Mouse (Mus musculus) mesoderm, embryonic 11.5 days (tissue): Measurements from ENCODE around the gene Dnal4.

Source experiments
- DNase-seq: peaks from one replicate; pipeline ENCODE4 v3.0.0-alpha.2; 2012; ENCODE audit warnings: low read depth, low spot score

Gene Dnal4

DNA sequence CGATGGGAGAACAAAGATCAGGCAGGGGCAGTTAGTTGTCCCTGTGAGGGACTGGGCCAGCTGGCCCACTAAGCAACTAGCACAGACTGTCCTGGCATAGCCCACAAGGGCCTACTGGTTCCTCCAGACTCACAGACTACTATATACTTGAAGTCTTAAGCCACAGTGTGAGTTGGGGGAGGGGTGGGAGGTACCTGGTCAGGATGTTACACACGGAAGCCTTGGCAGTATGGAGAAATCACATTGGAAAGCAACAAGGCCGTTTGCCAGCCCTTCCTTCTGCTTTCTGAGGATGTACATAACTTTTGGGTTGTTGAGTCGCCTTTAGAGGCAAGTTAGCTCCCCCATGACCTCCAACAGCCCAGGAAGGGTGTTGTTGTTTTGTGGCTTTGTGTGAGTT is 44.0 kb downstream of the Dnal4 start:
- no peak for DNase-seq

DNA sequence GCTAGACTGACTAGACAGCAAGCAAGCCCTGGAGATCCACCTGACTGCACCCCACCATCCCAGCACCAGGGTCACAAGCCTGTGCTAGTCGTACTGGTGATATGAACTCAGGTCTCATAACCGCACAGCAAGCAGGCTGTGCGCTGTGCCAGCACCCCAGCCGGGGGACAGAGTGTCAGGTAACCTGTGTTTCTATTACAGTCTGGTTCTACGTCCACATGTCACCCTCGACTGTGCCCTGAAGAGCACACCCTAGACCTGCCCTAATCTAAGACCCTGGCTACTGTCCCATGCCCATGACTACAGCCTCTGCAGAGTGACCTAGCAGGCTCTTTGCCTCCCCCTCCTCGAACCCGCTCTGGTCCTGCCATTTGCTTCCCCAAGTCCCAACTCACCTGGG is 44.5 kb downstream of the Dnal4 start:
- DNase-seq = no peak

DNA sequence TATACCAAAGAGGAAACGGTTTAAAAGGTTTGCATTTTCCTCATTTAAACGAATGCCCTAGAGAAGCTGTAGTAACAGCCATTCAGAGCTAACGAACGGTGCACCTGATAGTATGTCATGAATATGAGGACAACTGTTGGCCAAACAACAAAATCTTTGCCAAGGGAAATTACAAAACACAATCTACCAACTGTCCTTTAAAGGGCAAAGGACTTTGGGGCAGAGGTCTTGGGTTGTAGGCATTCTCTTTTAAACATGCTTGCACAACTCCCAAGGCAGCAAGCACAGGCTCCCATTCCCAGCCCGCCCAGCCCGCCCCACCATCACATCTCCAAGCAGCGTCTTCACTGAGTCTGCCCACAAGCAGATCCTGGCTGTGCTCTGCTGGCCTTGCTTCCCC is 46.1 kb downstream of the Dnal4 start:
- no peak for DNase-seq

DNA sequence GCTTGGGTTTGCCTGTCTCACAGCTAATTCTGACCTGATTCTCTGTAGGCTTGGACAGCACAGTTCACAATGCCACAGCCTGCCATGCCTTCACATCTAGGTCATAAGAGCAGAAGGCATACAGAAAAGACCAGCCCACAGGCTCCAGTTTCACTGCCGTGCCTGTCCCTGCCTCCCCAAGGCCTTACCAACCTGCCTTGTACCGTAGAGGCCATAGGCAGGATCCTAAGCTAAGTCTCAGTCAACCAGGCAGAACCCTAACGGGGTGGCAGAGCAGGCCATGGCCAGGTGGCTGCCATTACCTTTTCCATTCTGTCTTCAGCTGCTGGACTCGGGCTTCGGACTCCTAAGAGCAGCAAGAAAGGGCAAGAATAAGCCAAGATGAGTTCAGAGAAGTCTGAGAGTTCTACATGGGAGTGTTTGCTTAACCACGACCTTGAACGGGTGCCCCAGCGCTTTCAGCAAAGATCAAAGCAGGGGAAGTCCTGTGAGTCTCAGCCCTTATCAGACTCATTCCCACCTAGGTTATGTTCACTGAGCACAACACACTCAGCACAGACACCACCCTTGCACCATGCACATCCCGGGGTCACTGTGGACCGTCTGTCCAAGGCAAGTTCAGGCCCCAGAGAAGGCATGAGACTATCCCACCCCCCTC is 48.8 kb downstream of the Dnal4 start:
- DNase-seq = no peak

DNA sequence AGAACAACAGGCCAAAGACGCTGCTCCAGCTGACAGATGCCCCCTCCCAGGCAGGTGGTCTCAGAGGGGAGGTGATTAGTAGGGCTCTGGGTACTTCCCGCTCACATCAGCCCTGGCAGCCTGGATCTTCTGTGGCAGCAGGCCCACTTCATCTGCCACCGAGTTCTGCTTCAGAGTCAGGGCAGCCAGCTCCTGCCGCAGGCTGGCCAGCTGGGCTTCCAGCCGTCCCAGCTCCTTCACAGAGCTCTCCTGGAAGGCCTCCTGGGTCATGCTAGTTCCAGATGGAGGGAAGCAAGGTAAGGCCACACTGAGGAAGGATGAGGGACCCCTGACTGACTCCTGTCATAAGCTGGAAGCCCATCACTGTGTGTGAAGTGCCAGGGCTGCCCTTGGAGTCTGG is 49.3 kb downstream of the Dnal4 start:
- DNase-seq = no peak

DNA sequence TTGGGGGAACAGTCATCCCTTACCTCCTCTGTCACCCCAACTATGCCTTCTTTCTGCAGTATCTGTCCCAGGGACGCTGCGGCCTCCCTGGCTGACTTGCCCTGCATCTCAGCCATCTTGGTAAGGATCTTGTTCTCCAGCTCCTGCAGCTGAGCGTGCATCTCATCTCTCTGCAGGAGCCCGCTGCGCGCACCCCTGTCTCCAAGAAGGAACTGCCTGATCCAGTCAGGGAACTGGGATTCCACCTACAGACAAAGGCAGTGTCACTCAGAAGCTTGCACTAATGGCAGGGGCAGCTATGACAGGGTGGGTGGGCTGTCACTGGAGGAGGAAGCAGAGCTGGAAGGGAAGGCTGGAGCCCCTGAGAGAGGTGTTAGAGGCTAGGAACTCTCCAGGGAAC is 49.8 kb downstream of the Dnal4 start:
- DNase-seq = no peak

- DNase-seq = no peak
Measured at GRCm38 (mm10) chr15:79725190-79725789, 52.4 kb downstream of the Dnal4 start.

GRCm38 (mm10) chr15:79723439-79723838 is 54.2 kb downstream of the Dnal4 start:
- peak; percentile 14 for DNase-seq

GRCm38 (mm10) chr15:79720796-79721195 is 56.9 kb downstream of the Dnal4 start:
- DNase-seq = no peak

- DNase-seq = no peak
Measured at GRCm38 (mm10) chr15:79720267-79720666, 57.4 kb downstream of the Dnal4 start.

GRCm38 (mm10) chr15:79716710-79717109 is 60.9 kb downstream of the Dnal4 start:
- no peak for DNase-seq

DNA sequence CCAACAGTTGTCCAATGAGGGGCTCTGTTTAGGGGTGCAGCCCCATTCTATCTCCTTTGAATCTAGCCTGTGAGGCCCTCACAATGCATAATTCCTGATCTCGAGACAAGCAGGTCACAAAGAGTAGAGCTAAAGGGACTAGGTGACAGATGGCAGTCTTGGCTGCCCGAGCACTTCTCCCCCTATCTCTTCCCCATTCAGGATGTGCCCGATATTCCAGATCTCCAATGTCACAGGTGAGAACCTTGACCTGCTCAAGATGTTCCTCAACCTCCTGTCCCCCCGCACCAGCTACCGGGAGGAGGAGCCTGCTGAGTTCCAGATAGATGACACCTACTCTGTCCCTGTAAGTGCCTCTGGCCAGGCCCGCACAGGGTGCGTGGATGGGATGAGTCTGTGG is 62.0 kb downstream of the Dnal4 start:
- no peak for DNase-seq
